Mouse (Mus musculus): ENCODE results near the gene Casp8.

- TF ChIP-seq CTCF (IDR thresholded peaks at IDR 0.05; ENCODE audit: control insufficient read depth, insufficient read depth, insufficient read length) (no peak), FOSL1 (IDR thresholded peaks at IDR 0.05; ENCODE audit: insufficient read depth, low read length, poor library complexity, severe bottlenecking) (no peak), MYOD1 (IDR thresholded peaks at IDR 0.05; ENCODE audit: control insufficient read depth, insufficient read length, low read depth) (no peak), MAX (IDR thresholded peaks at IDR 0.05) (no peak), USF1 (IDR thresholded peaks at IDR 0.05; ENCODE audit: low read depth) (no peak), CEBPB (IDR thresholded peaks at IDR 0.05; ENCODE audit: low read depth) (no peak)
These were observed 21.9 kb upstream of the Casp8 start for GRCm38 (mm10) chr1:58773280-58773679.

Measured in C2C12 (cell line).